Mouse (Mus musculus) lung, adult 2 months (tissue): ENCODE data around the gene Gramd1b. TPM values are rescaled to one million over a fixed set of nuclear protein-coding genes. Genes with fewer than 3 reads are reported as not detected.

Source experiments
- DNase-seq: peaks from one replicate; pipeline ENCODE4 v3.0.0; 2022
- H3K4me1 ChIP-seq: fragments of 200-500 bp; 2 replicates; pipeline ENCODE4 v1.6.1; 2011; ENCODE audit warnings: low read length; ENCODE audit not compliant: control insufficient read depth, insufficient read depth
- H3K4me3 ChIP-seq: fragments of 200-500 bp; replicated peaks from 2 replicates; pipeline ENCODE3; 2011; ENCODE audit warnings: low read depth, mild to moderate bottlenecking, control low read depth, low read length; ENCODE audit errors: extremely low read depth
- CTCF ChIP-seq: fragments of 200-500 bp; IDR thresholded peaks from 2 replicates; pipeline ENCODE4 v1.5.1; 2011; ENCODE audit warnings: mild to moderate bottlenecking, low read length, control low read depth; ENCODE audit not compliant: insufficient read depth
- POLR2A ChIP-seq: fragments of 200-500 bp; IDR thresholded peaks from 2 replicates; pipeline ENCODE4 v1.6.1; 2011; ENCODE audit warnings: low read depth, mild to moderate bottlenecking, control low read depth, low read length, borderline replicate concordance; ENCODE audit errors: extremely low read depth
- WGBS: fragments of 180-500 bp; shearing (Covaris S2); methylation state at CpG from one replicate; pipeline ENCODE4 v1.1.7; 2018; 5-methylcytosine and 5-hydroxymethylcytosine counted together
- polyA plus RNA-seq: library from polyadenylated mRNA; depleted of rRNA; stranded (reverse); fragments of >200 nt; gene quantifications from 2 replicates; pipeline ENCODE4 v1.2.3, GENCODE M21; 2012

Gramd1b gene
- polyA plus RNA-seq, 1 experiment = 19.0 TPM

DNA sequence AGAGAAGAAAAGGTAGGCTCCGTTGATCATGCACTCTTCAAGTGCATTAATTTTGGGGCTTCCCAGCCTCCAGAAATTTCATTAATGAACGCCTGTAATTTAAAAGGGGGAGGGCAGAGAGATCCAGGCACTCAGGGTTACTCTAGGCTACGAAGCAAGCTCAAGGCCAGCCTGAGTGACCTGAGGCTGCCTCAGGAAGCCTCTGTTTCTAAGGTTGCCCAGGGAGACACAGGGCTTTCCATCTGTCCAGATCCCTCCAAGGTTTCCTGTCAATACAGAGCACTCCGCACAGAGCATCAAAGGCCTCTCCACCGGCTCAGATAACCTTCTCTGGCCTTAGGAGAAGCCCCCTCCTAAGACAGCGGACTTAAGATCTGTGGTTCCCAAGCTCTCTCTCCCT is 125.4 kb downstream of the Gramd1b start:
- TF ChIP-seq CTCF (no peak), POLR2A (no peak)
- no peak for DNase-seq
- Histone ChIP-seq H3K4me1 (no peaks in the 10 kb centered on the region; the same call in 1 of the 2 replicates), H3K4me3 (no peak overlapping the region)
- 61% methylated on average over 6 of the region's 6 CpGs for WGBS

DNA sequence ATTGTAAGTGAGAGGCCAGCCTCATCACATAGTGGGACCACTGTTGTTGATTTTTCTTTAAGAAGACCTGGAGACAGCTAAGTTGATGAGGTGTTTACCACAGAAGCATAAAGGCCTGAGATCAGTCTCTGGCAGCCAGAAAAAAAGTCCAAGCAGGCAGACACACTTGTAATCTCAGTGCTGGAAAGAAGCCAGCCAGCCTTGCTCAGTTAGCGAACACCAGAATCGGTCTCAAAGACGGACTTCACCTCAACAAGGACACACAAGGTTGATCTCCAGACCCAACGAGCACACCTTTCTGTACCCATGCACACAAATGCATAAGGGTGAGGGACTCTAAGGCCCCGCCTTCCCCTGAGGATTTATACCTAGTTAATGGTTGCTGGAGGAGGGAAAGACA is 125.9 kb downstream of the Gramd1b start:
- TF ChIP-seq CTCF (no peak), POLR2A (no peak)
- H3K4me3 ChIP-seq = no peak overlapping the region
- WGBS = 56% methylated on average over 5 of the region's 5 CpGs
- H3K4me1 ChIP-seq = no peaks in the 10 kb centered on the region; the same call in 1 of the 2 replicates
- DNase-seq = no peak

GRCm38 (mm10) chr9:40404637-40405036 is 126.5 kb downstream of the Gramd1b start:
- TF ChIP-seq POLR2A (no peak), CTCF (no peak)
- no peaks in the 10 kb centered on the region; the same call in 1 of the 2 replicates for H3K4me1 ChIP-seq
- no peak overlapping the region for H3K4me3 ChIP-seq
- WGBS = 88% methylated on average over 11 of the region's 11 CpGs
- DNase-seq = no peak

DNA sequence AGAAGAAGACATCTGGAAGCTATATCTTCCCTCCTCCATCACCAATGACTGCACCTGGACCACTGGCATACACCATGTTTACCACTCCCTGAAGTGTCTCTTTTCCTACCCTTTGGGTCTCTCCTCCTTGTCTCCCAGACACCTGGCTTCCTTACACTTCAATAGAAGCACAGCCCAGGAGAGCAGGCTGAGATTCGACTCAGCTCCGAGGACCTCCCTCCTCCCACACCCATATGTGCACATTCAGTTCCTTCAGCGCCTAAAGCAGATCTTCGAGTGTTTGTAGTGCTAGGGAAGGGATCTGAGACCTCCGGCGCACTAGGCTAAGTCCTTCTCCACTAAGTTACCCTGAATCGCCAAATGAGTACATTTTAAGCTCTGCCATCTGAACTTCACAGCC is 127.4 kb downstream of the Gramd1b start:
- WGBS = 74% methylated on average over 7 of the region's 7 CpGs
- Histone ChIP-seq H3K4me1 (no peaks in the 10 kb centered on the region; the same call in 1 of the 2 replicates), H3K4me3 (no peak overlapping the region)
- no peak for TF ChIP-seq POLR2A
- TF ChIP-seq CTCF = no peak
- no peak for DNase-seq

GRCm38 (mm10) chr9:40401818-40402217 is 129.4 kb downstream of the Gramd1b start:
- Histone ChIP-seq H3K4me1 (no peaks in the 10 kb centered on the region), H3K4me3 (no peak overlapping the region)
- TF ChIP-seq POLR2A = no peak
- no peak for TF ChIP-seq CTCF
- DNase-seq = no peak
- WGBS = 86% methylated on average over 5 of the region's 5 CpGs

- Histone ChIP-seq H3K4me1 (no peaks in the 10 kb centered on the region), H3K4me3 (no peak overlapping the region)
- DNase-seq = no peak
- TF ChIP-seq CTCF (no peak), POLR2A (no peak)
- WGBS = 58% methylated on average over 9 of the region's 9 CpGs
Observed at GRCm38 (mm10) chr9:40400854-40401253, 130.3 kb downstream of the Gramd1b start.

DNA sequence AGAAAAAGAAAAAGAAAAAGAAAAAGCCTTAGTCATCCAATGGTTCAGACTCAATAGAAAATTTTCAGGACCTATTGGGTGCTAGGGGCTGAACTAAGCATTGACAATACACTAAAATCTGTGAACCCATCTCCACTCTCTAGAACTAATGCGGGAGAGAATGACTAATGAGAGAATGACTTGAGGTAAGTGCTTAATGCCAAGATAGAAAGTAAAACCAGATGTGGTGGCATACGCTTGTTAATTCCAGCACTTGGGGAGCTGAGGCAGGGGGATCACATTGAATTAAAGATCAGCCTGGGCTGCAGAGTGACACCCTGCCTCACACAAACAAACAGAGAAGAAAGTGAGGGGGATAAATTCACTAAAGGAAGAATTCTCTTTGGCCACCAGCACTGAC is 131.0 kb downstream of the Gramd1b start:
- no peaks in the 10 kb centered on the region for H3K4me1 ChIP-seq
- WGBS = 91% methylated on average over 2 of the region's 2 CpGs
- H3K4me3 ChIP-seq = no peak overlapping the region
- TF ChIP-seq POLR2A = no peak
- no peak for TF ChIP-seq CTCF
- no peak for DNase-seq

- Histone ChIP-seq H3K4me1 (no peaks in the 10 kb centered on the region), H3K4me3 (no peak overlapping the region)
- TF ChIP-seq CTCF (no peak), POLR2A (no peak)
- DNase-seq = no peak
- WGBS = 87% methylated on average over 6 of the region's 6 CpGs
Observed at GRCm38 (mm10) chr9:40399359-40399932, 131.7 kb downstream of the Gramd1b start.

- TF ChIP-seq CTCF (no peak), POLR2A (no peak)
- Histone ChIP-seq H3K4me1 (no peaks in the 10 kb centered on the region), H3K4me3 (no peak overlapping the region)
- no peak for DNase-seq
- WGBS = 80% methylated on average over 7 of the region's 7 CpGs
Observed at GRCm38 (mm10) chr9:40397471-40398245, 133.5 kb downstream of the Gramd1b start.

GRCm38 (mm10) chr9:40397036-40397435 is 134.1 kb downstream of the Gramd1b start:
- H3K4me1 ChIP-seq = no peaks in the 10 kb centered on the region
- peak; percentile 48 for DNase-seq
- TF ChIP-seq POLR2A (peak; percentile 33; the same call in 1 of the 2 replicates), CTCF (no peak)
- 19% methylated on average over 2 of the region's 2 CpGs for WGBS
- peak overlapping the region; percentile 13 for H3K4me3 ChIP-seq
